Mouse (Mus musculus): Measurements from ENCODE around the gene Cldn1.

Cldn1 gene

DNA sequence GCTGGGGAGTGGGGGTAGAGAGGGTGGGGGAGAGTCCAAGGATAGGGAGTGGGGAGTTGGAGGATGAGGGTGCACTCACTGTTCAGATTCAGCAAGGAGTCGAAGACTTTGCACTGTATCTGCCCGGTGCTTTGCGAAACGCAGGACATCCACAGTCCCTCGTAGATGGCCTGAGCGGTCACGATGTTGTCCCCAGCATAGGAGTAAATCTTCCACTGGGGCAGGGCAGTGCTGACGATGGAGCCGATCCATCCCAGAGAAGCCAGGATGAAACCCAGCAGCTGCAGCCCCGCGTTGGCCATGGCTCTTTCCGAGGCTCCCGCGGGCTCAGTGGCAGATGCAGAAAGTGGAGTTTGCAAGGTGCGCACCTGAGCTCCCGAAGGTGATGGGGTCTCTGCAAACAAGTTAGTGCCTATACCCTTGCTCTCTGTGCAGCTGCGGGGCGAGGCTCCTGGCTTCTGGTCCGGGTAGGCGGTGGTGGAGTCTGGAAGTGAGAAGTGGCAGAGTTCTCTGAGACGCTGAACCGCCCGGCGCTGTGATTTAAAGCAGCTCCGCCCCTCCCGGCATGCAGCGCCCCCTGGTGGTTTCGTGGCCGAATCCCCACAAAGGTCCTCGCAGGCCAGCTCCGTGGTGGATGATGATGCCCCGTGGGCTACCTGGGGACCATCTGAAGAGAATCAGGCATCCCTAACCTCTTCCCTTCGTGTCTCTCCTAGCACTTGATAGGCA, at the start of gene Cldn1:
Cldn1 (minus strand) TSS at position 517 of the 729 bp plus-strand sequence.
- peak; percentile 81 for DNase-seq (ENCODE audit: low spot score)

- DNase-seq (ENCODE audit: low spot score) = no peak
These were observed 47.0 kb upstream of the Cldn1 start for GRCm38 (mm10) chr16:26418616-26419015.

GRCm38 (mm10) chr16:26404070-26404469, 32.4 kb upstream of the Cldn1 start:
- no peak for DNase-seq (ENCODE audit: low spot score)

- DNase-seq (ENCODE audit: low spot score) = no peak
These were observed 29.3 kb upstream of the Cldn1 start for GRCm38 (mm10) chr16:26400971-26401370.

DNA sequence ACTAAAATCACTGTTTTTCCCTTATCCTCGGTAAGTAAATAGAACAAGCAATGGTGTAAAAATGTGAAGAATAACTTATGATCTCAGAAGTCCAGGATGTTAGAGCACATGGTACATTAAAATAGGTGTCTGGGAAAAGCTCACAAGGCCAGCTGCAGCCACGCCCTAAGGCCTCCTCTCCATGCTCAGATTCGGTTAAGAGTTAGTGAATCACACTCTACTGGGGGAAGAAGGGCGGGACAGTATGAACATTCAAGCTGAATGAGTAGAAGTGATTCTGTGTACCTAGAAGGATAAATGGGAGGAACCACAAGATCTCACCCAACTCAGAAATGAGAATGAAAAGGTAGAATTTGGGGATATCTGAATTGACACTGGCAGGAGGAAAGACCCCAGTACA, 28.9 kb upstream of the Cldn1 start:
- DNase-seq (ENCODE audit: low spot score) = no peak

DNA sequence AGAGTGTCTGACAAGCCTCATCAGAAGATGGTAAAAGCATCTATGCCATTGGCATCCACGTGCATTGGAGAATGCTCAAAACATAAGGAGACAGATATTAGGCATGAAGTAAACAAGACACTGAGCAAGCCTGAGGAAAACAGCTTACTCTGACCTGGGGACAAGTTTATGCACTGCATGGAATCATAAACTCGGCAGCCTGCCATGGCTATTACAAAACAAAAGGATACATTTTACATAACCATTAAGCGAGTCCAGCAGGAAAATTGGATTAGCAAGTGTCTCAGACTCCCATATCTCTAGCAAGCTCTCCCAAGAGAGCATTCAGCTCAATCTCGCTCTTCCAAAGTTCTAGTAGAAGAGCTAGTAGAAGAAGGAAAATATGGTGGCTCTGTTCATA, 19.3 kb upstream of the Cldn1 start:
- DNase-seq (ENCODE audit: low spot score) = no peak

- DNase-seq (ENCODE audit: low spot score) = no peak
These were observed 14.5 kb upstream of the Cldn1 start for GRCm38 (mm10) chr16:26386159-26386558.

- no peak for DNase-seq (ENCODE audit: low spot score)
These were observed 12.5 kb upstream of the Cldn1 start for GRCm38 (mm10) chr16:26384112-26384649.

DNA sequence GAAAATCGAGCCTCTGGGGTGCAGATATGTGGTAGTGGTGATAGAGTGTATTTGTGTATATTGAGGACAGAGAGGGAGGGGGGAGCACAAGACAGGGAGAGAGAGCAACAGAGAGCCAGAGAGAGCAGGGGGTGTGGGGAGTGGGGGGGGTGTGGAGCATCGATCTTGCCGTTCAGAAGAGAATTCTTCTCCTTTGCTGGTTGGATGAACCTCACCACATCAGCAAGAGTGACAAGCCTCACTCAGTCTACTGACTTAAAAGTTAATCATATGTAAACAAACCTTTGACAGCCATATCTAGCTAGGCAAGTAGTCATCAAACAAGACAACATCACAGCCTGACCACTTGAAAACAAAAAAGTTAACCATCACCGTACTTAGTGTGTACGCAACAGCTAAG, 5.5 kb upstream of the Cldn1 start:
- DNase-seq (ENCODE audit: low spot score) = peak; percentile 55

- no peak for DNase-seq (ENCODE audit: low spot score)
These were observed 1.5 kb downstream of the Cldn1 start for GRCm38 (mm10) chr16:26370127-26370526.

GRCm38 (mm10) chr16:26369044-26369730, 2.5 kb downstream of the Cldn1 start:
- no peak for DNase-seq (ENCODE audit: low spot score)

DNA sequence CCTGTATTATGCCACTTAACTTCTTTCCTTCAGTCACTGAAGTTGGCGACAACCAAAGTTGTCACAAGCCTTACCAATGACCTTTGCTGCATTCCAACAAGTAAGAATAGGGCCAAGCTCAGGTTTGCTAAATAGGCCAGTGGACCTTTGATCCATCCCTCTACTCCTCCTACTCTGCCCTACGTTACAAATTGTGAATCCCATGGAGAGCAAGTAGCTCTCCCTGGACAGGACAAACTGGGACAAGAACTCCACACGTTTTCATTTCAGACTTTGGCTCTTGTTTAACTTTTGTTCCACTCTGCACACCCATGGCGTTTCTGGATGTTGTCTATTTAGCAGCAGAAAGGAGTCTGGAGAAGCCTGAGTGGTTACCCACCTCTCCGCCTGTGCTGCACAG, 3.5 kb downstream of the Cldn1 start:
- DNase-seq (ENCODE audit: low spot score) = peak; percentile 56

DNA sequence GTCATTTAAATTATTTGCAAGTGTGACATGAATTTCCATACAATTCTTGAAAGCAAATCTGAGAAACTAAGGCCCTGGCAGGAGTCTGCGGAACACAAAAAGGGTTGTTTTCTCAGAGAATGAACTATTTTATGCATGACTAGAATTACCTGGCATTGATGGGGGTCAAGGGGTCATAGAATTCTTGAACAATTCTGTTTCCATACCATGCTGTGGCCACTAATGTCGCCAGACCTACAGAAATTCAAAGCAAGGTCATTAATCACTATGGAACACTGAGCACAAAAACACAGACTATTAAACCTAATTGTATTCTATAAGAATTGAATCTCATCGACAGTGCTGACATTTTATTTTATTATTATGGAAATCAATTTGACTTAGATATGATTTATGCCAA, 10.9 kb downstream of the Cldn1 start:
- DNase-seq (ENCODE audit: low spot score) = no peak

DNA sequence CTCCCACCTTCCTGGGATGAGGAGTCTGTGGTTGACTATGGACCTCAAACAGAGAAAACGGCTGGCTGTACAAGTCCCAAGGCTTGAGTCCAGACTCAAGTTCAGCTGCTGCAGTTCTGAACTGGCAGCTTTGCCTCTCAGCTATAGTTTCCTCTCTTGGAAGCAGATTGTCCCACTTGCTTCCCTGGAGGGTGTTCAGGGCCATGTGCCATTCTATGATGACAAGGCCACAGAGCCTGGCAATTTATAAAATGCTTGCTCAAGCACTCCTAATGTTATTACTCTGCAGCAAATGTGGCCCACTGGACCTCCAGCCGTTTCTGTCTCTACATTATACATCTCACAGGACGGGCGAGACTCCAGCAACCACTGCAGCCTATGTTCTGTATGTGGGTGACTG, 12.0 kb downstream of the Cldn1 start:
- DNase-seq (ENCODE audit: low spot score) = no peak

DNA sequence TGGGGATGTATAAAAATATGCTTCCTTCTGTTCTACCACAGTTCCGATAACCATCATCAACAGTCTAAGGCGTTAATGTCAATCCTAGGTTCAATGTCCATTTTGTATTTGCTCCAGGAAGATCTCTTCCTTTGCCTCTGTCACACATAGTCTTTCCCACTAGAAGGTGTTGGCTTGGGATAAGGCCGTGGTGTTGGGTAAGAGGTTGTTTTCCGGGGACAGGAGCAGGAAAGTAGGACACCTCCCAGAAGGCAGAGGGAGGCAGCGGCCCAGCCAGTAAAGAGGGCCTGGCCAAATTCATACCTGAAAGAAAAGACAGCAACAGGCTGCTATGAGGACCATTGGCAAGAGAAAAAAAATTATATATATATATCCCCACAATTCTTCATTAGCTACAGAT, 12.7 kb downstream of the Cldn1 start:
- DNase-seq (ENCODE audit: low spot score) = no peak

- DNase-seq (ENCODE audit: low spot score) = peak; percentile 60
These were observed 13.5 kb downstream of the Cldn1 start for GRCm38 (mm10) chr16:26357863-26358780.

DNA sequence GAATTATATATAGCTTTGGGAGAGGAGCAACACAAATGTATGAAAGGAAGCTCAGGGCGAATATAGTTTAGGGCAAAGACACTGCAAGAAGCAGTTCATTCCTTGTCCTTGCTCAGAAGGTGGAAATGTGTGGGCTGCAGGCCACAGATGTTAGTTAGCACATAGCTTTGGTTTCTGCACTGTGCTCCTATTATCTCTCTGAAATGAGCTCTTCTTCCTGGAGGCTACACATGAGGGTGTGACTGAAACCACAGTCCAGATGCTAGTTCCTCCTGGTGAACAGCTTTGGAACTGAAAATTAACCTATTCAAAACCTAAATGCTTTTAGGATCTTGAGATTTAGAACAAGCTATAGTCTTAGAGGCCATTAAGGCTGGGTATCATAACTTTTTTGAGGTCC, 16.1 kb downstream of the Cldn1 start:
- no peak for DNase-seq (ENCODE audit: low spot score)

DNA sequence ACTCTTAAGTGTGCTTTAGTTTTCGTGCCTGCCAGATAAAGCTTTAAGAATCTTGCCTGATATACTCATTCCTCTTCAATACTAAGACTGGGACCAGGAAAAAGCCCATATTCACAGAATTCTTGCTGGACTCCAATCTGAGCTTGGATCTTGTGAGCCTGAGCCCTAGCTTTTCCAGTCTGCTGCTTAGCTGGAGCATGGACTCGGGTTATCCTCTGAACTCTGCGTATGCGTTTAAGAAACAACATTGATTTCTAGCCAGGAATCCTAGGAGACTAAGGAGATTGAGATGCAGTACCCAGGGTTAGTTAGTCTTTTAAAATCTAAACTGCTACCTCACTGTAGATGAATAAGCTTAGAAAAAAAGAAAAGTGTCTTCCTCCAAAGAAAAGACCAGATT, 20.9 kb downstream of the Cldn1 start:
- DNase-seq (ENCODE audit: low spot score) = no peak

GRCm38 (mm10) chr16:26348809-26349208, 22.8 kb downstream of the Cldn1 start:
- DNase-seq (ENCODE audit: low spot score) = no peak

GRCm38 (mm10) chr16:26316281-26316680, 55.4 kb downstream of the Cldn1 start:
- no peak for DNase-seq (ENCODE audit: low spot score)

DNA sequence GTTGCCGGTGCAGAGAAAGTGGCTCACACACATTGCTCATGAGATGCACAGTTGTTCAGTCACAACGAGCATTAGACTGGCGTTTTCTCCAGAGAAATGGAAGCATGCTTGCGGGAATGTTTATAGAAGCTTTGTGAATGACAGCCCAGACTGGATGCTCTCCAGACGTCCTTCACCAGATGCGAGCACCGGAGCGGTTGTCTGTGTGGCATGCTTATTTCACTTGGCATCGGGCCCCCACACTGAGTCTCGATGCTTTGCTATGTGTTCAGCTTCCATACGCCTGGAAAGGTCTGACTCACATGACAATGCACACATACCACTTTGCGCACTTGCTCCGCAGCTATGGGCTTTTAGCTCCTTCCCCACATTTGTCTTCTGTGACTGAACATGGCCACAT, 56.8 kb downstream of the Cldn1 start:
- peak; percentile 29 for DNase-seq (ENCODE audit: low spot score)

DNA sequence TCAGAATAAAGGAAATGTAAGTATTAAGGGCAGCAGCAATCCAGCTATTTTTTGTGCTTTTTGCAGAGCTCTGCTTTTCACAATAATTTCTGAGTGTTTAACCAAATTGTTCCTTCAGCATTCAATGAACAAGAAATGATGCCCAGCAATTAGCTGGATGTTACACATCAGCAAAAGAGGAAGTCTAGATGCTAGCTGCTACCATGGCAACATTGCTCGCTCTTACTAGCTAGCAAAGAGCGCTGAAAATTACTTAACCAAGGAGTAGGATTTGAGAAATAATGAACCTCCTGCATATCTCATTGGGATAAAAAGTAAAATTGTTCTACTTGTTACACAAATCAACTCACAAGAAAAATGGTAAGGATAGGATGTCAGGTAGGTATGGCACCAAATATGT, 62.2 kb downstream of the Cldn1 start:
- no peak for DNase-seq (ENCODE audit: low spot score)
